Mouse (Mus musculus): ENCODE results near the gene Id3.

GRCm38 (mm10) chr4:136109153-136109552 is 34.1 kb upstream of the Id3 start:
- no peak for TF ChIP-seq CTCF (IDR thresholded peaks at IDR 0.05; ENCODE audit: control insufficient read depth, insufficient read depth, insufficient read length)
- no peak for TF ChIP-seq USF1 (IDR thresholded peaks at IDR 0.05; ENCODE audit: low read depth)
- no peak for TF ChIP-seq MAX (IDR thresholded peaks at IDR 0.05)
- no peak for TF ChIP-seq MYOD1 (IDR thresholded peaks at IDR 0.05; ENCODE audit: control insufficient read depth, insufficient read length, low read depth)
